Mouse (Mus musculus) retina, adult 2 months (tissue): ENCODE measurements at regions not wholly inside any gene's neighbourhood (a gene's known extent, or its start where the extent isn't known, plus 50 kb on each side); places are given as distances from the start of the nearest gene placed in this dataset.

Source experiments
- DNase-seq: peaks from one replicate; pipeline ENCODE4 v3.0.0-alpha.2; 2012; ENCODE audit warnings: low read depth, low spot score

DNA sequence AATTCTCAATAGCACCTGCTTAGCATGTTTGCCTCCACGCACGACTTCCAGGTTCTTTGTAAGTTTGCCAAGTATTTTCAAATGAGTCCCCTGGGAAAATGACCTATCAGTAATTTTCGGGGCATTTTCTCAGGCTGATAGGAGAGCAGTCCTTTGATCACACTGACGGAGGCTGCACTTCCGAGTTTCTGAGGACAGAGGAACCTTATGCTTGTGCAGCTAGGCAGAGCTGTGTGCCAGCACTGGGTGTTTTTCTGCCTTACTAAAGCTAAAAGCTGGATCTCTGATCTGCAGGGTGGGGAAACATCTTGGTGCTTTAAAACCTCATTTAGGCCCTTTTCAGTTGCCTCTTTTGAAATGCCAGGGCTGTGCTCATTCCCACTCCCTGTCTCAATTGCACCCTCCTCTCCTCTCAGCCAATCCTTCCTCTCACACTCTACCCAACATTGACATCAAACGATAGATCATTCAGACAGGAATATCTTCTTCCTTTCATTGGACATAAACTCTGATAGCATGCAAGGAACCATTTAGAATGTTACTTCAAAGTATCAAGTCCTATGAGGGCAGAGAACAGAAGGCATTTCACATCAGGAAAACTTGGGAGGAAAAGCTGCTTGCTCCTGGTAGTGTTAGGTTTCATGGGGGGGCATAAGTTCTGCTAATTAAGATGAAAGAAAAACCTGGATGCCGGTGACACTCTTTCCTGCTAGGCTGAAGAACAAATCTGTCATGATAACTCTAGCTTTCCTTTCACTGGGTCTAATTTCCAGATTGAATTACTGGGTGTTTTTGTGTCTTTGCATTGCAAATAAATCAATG is 95.3 kb downstream of the Lurap1l start:
- no peak for DNase-seq

DNA sequence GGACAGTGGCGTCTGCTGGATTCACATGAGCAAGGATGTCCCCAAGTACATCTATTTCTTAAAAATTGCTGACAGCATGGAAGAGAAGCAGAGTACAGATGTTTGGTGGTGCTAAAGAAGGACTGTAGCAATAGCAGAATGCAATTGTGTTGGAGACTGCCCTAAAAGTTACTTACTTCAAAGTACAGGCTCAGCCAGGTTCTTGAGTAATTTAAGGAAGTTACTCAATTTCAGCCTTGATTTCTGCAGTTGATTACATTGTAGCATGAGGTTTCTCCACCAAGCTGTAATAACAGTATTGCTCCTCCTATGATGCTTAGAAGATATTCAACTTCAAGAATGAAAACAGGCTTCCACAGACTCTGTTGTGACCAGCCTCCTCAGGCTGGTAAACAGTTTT is 96.1 kb downstream of the Lurap1l start:
- no peak for DNase-seq

DNA sequence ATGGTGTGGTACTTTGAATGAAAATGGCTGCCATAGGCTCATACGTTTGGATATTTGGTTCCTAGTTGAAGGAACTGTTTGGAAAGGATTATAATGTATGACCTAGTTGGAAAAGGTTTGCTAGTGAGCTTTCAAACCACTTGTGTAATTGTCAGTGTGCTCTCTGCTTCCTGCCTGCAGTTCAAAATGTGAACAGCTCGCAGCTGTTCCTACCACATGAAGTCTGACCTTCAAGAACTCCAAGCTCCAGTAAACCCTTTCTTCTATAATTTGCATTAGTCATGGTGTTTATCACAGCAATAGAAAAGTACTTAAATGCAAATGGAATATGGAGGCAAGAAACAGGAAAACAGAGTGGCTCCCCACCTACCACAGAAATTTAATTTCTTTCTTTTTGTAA is 111.4 kb downstream of the Lurap1l start:
- no peak for DNase-seq

DNA sequence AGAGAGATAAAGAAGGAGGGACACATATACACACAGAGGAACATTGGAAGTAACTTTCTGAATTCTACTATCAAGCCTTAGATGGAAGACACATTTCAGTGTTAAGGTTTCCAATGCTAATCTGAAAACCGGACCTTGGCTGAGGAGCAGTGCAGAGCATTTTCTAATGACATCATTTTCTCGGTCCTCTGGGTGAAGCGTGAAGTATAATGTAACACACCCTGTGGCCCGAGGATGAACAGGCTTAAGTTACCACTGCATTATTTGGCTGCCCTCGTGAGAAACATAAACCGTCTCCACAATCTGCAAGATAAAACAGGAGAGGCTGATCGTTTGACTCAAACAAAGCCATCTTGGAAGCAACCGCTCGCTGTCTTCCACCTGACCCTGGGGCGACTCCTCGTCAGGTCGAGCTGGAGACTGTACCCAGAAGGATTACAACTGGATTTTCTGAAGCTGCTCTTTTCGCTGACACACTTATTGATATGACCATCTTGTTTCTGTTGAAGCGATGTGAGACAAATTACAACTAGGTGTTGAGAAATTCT is 113.1 kb downstream of the Lurap1l start:
- DNase-seq = no peak

DNA sequence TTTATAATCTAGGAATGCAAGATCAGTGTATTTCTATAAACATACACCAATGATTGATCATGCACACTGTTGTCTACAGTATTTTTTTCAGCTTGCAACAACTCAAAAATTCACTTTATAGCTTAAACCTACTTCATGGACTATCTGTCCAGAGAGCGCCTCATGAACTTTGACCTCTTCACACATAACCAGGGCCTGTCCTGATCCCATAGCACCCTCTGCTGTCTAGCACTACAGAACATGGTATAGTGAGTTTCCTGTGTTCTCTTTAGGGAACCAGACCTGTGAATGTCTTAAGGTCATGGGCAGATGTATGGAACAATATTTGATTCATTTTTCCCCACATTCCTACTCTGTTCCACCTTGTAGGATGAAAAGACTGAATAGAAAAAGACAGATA is 117.1 kb downstream of the Lurap1l start:
- no peak for DNase-seq

DNA sequence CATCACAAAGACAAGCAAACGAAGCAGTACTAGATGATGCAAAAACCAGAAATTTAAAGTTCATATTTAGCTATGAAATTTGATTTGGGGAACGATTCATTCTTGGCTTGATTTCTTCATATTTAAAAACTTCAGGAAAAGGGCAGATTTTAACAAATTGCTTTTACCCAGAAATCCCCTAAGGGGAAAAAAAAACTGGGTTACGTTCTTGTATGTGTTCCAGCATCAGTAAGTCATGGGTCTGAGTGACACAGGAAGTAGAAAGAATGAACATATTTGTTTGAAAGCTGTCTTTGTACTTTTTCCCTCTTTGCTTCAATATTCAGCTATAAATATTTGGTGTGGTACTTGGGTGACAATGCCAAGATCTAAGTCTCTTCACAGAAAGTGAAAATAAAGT is 120.2 kb downstream of the Lurap1l start:
- DNase-seq = no peak

DNA sequence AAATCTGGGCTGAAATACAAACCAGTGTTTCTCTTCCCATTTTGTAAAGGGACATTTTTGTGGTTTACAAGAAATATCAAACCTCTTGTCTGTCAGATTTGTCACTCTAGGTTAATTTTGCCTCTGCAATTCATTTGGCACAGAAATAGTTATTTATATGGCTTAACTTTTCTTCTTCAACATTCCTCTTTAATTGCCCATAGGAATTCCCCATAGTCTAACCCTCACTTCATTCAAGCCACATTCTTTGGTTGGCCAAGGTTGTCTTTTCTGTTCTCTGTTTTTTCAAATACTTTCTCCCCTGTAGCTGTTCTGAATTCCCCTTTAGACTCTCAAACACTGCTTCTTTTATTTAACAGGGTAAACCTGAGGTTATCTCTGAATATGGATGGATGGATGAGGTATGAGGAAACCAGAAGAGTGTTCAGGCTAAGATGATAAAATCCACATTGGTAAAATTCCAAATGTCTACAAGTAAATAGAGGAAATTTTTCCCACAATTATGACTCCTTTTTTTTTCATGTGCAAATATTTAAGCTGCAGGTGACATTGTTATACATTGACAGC is 127.0 kb downstream of the Lurap1l start:
- no peak for DNase-seq

DNA sequence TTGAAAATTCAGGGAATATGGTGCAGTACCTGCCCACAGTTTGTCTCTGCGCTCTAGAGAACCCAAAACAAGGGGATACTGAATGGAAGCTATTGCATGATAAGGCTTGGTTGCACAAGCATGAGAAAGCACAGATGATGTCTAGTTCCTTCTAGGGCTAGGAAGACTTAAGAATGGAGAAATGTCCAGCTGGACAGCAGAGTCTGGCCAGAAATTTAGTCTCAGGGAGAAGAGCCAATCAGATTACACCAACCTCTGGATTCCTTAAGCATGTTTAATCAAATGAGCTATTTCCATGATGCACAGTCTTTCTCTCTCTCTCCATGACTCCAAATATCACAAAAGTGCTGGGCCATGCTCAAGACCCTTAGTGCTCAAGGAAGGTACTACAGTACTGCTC is 147.8 kb downstream of the Lurap1l start:
- DNase-seq = no peak

DNA sequence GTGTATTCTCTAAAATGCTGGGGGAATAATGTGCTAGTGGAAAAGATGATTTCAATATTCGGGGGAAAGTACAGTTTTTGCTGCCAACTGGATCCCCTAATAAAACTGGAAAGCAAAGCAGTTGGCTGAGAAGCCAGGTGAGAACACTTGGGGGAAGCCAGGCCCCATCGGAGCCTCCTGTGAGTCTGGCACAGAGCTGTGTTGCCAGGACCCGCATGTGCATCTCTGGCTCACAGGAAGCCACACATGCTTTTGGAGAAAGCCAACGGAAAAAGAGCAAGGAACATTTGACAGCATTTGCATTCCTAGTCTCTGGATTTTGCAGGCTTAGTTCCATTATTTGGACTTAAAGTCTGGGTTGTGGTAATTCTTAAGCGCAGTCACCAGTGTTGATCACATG is 148.4 kb downstream of the Lurap1l start:
- DNase-seq = no peak

DNA sequence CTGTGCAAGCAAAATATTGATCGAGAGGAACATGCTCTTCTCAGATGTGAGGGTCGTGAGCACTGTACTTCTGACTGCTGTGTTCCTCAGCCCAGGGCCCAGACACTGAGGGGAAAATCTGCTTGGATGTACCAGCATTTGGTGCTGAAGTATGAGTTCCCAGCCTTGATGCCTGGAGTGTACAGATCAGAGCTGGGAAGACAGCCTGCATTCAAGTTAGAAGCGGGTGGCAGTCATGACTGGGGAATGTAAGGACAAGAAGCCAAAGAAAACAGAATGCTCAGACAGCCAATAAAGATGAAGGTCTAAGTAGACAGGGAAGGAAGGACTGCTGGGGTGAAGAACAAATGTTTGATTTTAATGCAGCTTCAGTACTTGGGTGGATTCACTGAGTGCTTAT is 148.9 kb downstream of the Lurap1l start:
- DNase-seq = no peak

DNA sequence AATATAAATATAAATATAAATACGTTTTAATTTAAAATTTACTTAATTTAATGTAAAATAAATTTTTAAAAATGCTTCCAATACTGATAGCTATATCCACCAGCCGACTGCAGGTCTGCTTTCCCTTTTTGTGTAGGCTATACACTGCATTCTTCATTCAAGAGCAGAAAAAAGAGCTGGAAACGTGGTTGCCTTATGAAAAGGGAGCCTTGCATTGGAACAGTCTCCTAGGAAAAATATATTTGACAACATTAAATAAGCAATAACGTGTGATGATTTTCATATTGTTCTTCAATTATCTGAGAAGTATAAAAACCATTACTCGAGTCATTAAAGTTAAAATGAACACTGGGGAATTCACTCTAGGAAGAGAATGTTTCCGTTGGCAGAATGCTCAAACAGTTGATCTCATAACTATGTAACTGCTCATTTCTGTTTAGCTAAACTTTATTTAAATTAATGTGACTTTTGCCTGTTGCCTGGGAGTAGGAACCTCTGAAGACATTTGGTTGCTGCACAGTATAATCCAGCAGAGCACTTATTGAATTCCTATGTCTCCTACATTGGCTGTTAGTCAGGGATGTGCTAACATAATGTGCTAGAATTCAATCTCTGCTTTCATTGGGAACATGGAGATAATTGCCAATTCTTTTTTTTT is 172.0 kb downstream of the Lurap1l start:
- no peak for DNase-seq

DNA sequence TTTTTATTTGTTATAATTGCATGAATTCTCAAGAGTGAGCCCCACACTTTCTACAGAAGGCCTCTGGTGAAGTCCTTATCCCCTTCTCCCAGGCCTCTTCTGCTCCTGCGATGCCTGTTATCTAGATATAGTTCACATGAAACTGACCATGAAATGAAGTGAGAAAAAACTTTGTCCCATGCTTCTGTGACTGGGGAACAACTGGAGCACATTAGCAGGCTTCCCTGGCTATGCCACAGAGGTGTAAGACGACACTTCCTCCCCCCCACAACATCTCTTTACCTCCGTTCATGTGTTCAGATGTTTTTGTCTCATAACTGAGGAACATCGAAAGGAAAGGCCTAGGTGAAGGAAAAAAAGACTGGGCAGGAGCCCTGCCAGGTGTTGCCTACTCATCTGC is 174.7 kb downstream of the Lurap1l start:
- DNase-seq = no peak

DNA sequence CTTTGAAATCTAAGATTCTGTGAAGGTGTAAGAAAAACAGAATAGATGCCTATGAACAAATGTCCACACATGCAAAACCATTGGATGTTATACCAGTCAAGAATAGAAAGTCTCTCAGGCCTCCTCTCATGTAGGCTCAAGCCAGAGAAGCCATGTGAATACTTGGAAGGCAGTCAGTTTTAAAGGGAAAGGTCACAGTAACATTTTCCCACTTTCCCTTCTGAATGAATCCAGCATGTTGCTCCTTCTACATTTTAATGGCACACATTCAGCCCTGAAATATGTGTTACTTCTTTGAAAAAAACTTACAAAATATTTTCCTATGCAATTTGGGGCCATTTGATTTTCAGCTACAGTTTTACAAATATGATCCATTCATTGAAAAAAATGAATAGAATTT is 186.1 kb downstream of the Lurap1l start:
- no peak for DNase-seq

DNA sequence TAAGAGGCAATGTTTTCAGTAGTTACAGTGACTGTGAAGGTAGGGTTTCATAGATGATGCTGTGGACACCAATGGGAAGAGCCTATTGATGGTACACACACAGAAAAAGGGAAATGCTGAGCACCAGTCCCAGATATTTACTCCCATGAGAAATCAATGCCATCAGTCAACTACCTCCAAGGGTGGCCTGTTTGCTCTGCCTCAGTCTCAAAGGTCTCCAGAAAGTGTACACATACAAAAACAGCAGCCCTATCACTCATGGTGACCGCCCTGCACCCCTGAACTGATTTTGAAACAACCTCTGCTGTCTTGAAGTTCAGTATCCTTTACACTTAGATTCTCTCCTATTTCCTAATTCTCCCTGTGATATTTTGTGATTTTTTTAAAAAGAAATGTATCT is 187.2 kb downstream of the Lurap1l start:
- DNase-seq = no peak

DNA sequence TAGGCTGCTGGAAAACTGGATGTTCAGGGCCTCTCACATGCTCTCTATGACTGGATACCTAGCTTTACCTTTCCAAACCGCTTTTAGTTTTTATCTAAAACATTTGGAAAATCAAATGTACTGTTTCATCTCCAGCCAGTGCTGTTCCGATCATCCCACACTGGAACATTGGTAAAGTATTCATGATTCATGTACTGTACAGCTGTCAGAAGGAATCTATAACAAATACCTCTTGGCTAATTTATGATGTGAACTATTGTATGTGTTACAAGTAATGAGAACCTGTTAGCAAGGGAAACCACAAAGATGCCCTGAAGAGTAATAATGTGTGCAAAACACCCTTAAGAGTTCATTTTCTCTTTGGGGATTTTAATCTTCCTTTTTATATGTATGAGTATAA is 190.6 kb downstream of the Lurap1l start:
- DNase-seq = no peak

DNA sequence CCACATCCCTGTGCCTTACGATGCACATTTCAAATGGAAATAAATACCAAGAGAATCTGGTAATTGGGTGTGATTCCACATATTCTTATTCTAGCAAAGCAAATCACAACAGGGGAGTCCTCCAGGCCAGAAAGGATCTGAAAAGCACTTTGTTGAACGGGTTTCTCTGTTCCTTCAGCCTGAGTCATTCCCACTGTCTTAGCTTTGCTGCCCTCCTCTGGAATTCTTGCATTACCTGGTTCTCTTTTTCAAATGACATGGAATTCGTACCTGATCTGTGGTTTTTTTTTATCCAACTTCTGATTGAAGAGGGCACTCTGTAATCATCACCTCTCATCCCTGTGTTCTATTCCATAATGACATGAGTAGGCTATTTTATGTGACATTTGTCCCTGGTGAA is 200.9 kb downstream of the Lurap1l start:
- no peak for DNase-seq

DNA sequence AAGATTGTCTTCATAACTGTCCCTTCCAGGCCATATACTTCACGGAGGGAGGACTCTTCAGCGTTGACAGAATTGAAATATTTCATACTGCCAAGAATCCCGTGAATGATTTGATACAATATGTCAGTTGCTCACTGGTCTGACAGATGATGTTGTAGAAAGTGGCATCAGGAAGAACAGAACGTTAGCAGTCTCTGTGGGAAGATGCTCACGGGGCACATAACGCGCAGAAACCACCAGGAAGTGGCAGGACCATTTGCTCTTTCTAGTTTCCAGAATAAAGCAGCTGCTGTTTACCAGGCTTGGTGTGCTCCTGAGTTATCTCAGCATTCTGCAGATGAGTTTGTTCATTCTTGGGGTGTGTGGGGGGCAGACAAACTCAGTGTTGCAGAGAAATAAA is 206.0 kb downstream of the Lurap1l start:
- DNase-seq = no peak

DNA sequence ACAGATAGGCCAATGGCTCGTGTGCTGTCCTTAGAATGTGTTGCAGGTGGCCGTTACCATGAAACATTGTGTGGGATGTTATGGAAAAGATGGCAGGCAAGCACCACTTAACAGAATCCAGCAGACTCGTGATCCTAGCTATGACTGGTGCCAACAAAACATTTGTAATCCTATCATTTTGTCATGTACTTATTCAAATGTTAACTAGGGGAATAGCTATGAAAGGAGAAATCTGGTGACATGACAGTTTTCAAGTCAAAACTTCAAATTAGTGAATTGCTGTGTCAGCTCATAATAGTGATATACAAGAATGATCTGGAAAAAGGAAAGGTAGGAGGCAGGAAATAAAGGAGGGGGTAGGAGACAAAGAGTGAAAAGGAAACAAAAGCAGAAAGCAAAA is 213.7 kb downstream of the Lurap1l start:
- no peak for DNase-seq

DNA sequence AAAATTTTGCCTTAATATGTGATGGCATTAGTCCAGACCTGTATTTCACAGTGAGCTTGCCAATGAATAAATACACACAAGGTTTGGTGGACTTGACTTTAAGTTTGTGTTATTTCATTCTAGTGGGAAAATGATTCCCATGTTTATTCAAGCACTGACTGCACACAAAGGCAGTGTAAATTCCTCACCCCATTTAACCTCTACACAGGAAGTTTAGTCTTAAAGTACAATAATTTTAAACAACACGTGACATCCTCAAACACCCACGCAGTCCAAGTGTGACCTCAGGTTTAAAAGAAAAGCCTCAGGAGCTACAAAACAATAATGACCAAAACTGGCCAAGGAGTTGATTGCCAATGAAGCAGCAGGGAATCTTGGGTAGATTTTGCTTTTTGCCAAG is 219.4 kb downstream of the Lurap1l start:
- no peak for DNase-seq

DNA sequence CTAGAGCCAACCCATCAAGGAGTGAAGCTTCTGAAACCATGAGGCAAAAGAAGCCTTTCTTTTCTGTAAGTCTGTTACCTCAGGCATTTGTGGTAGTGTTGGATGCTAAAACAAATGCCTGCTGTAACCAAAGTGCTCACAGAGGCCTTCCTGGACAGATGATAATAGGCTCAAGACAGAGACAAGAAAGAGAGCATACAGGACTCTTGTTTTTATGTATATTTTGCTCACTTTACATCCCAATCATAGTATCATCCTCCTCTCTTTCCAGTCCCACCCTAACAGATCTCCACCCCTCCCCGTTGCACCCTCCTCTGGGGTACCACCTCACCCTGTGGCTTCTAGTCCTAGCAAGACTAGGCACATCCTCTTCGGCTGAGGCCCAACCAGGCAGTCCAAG is 262.7 kb downstream of the Lurap1l start:
- DNase-seq = no peak

DNA sequence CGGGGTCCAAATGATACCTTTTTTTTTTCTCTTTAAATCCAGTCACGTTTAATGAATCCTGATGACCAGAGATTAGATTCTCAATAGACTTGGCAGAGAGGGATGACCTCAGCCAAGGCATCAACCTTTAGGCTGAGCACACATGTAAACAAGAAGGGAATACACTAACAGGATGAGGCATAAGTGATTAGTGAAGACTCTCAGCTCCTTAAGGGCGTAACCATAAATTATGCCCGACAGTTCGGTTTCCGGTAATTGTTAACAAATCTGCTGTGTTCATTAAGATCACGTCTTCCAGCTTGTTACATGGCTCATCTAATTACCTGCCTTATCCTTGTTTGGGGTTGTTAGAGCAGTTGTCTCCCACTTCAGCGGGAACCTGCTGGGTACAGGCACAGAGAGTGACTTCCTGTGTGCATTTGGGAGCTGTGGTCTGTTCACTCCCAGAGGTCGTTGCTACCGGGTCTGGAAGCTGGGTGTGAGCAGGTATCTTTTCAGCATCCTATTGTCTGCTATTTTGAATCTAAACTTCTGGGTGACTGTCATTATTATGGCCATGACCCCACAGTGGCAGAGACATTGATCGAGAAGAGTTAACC is 265.1 kb downstream of the Mpdz start:
- DNase-seq = no peak

DNA sequence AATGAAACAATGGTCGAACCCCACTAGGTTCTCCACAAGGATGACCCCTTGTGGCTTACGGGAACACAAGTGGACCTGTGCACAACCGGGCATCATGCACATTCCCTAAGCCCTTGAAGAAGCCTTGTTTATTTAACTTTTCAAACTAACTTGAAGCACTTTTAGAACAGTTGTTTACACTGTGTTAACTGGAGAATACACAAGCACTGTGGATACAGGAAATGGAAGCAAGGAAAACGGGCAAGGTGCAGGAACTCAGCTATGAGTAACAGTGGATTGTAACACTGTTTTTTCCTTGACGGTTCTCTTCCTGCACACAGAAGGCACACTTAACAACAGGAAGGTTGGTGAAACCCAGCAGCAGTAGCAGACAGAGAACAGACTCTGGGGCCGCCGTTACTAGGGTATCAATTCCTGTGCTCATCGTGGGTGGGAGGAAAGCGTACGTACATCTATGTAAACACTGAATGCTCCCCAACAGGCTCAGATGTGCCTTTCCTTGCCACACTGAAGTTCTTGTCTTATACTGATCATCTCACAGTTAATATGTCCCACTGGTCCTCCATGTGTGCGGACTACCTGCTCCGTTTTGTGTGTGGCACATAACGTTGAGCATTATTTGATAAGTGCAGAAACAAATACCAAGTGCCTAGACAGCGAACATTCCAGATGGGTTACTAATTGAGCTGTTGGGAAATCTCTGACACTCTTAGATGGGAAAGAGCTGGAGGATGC is 264.4 kb downstream of the Mpdz start:
- no peak for DNase-seq
